Mouse (Mus musculus) CH12.LX (cell line): ENCODE measurements at regions not wholly inside any gene's neighbourhood (a gene's known extent, or its start where the extent isn't known, plus 50 kb on each side); places are given as distances from the start of the nearest gene placed in this dataset.

Experiments
- CTCF ChIP-seq, 2 experiments: IDR thresholded peaks in 1 of 2; conservative IDR thresholded peaks in 1 of 2; 2 replicates each; pipeline ENCODE4 v1.5.1; 2011 to 2012; ENCODE audit warnings: low read depth in 2 of 2, low read length in 2 of 2, improper control_type of control experiment in 1 of 2, inconsistent platforms in 1 of 2, mild to moderate bottlenecking in 1 of 2, moderate library complexity in 1 of 2
- EP300 ChIP-seq: IDR thresholded peaks from 2 replicates; pipeline ENCODE4 v1.6.1; 2011; ENCODE audit warnings: low read length, improper control_type of control experiment
- JUND ChIP-seq: conservative IDR thresholded peaks from 2 replicates; pipeline ENCODE4 v1.6.1; 2011; ENCODE audit warnings: low read depth, low read length, improper control_type of control experiment
- MAZ ChIP-seq: IDR thresholded peaks from 2 replicates; pipeline ENCODE4 v1.6.1; 2012; ENCODE audit warnings: low read depth, mild to moderate bottlenecking, inconsistent platforms, low read length, improper control_type of control experiment, moderate library complexity
- POLR2A ChIP-seq: IDR thresholded peaks from 2 replicates; pipeline ENCODE4 v1.6.1; 2011; ENCODE audit warnings: low read depth, mild to moderate bottlenecking, improper control_type of control experiment, low read length
- RAD21 ChIP-seq: IDR thresholded peaks from 2 replicates; pipeline ENCODE4 v1.6.1; 2011; ENCODE audit warnings: low read depth, mild to moderate bottlenecking, low read length, improper control_type of control experiment, moderate library complexity
- SMC3 ChIP-seq: IDR thresholded peaks from 2 replicates; pipeline ENCODE4 v1.6.1; 2011; ENCODE audit warnings: low read depth, low read length, improper control_type of control experiment
- TCF12 ChIP-seq: IDR thresholded peaks from 2 replicates; pipeline ENCODE4 v1.6.1; 2014; ENCODE audit warnings: low read depth, mild to moderate bottlenecking, inconsistent platforms, low read length, improper control_type of control experiment

- TF ChIP-seq MAZ: no peak
- TF ChIP-seq TCF12: no peak
- TF ChIP-seq POLR2A: no peak
- no peak for TF ChIP-seq RAD21
- TF ChIP-seq CTCF (conservative IDR thresholded peaks at IDR 0.05 in 1 of 2, IDR thresholded peaks at IDR 0.05 in 1 of 2; ENCODE audit: low read depth in 2 of 2, low read length in 2 of 2): no peak
- no peak for TF ChIP-seq EP300
- TF ChIP-seq JUND: no peak
- no peak for TF ChIP-seq SMC3
Observed at GRCm38 (mm10) chr4:125356441-125356840, 134.1 kb upstream of the Grik3 start.
